Mouse (Mus musculus): ENCODE data around the gene Npnt.

The Npnt gene

GRCm38 (mm10) chr3:132949791-132950528, at the start of gene Npnt:
TSS of gene Npnt (minus strand) at chr3:132950291.
- no peak for DNase-seq (ENCODE audit: low read depth, low spot score)

- no peak for DNase-seq (ENCODE audit: low read depth, low spot score)
These were observed 46.2 kb upstream of the Npnt start for GRCm38 (mm10) chr3:132996299-132996698.

GRCm38 (mm10) chr3:132995904-132996267, 45.8 kb upstream of the Npnt start:
- no peak for DNase-seq (ENCODE audit: low read depth, low spot score)

GRCm38 (mm10) chr3:132995172-132995903, 45.2 kb upstream of the Npnt start:
- DNase-seq (ENCODE audit: low read depth, low spot score) = no peak

- DNase-seq (ENCODE audit: low read depth, low spot score) = no peak
These were observed 36.1 kb upstream of the Npnt start for GRCm38 (mm10) chr3:132986188-132986587.

GRCm38 (mm10) chr3:132983845-132984485, 33.9 kb upstream of the Npnt start:
- no peak for DNase-seq (ENCODE audit: low read depth, low spot score)

GRCm38 (mm10) chr3:132981968-132982367, 31.9 kb upstream of the Npnt start:
- no peak for DNase-seq (ENCODE audit: low read depth, low spot score)

- no peak for DNase-seq (ENCODE audit: low read depth, low spot score)
These were observed 29.8 kb upstream of the Npnt start for GRCm38 (mm10) chr3:132979781-132980461.

GRCm38 (mm10) chr3:132966255-132966654, 16.2 kb upstream of the Npnt start:
- DNase-seq (ENCODE audit: low read depth, low spot score) = no peak

- no peak for DNase-seq (ENCODE audit: low read depth, low spot score)
These were observed 14.8 kb upstream of the Npnt start for GRCm38 (mm10) chr3:132964715-132965507.

- DNase-seq (ENCODE audit: low read depth, low spot score) = no peak
These were observed 12.7 kb upstream of the Npnt start for GRCm38 (mm10) chr3:132962631-132963361.

GRCm38 (mm10) chr3:132950529-132950880, 414 bp upstream of the Npnt start:
- no peak for DNase-seq (ENCODE audit: low read depth, low spot score)

GRCm38 (mm10) chr3:132949380-132949790, 706 bp downstream of the Npnt start:
- no peak for DNase-seq (ENCODE audit: low read depth, low spot score)

GRCm38 (mm10) chr3:132948298-132948795, 1.7 kb downstream of the Npnt start:
- no peak for DNase-seq (ENCODE audit: low read depth, low spot score)

GRCm38 (mm10) chr3:132946086-132946485, 4.0 kb downstream of the Npnt start:
- no peak for DNase-seq (ENCODE audit: low read depth, low spot score)

- DNase-seq (ENCODE audit: low read depth, low spot score) = no peak
These were observed 4.4 kb downstream of the Npnt start for GRCm38 (mm10) chr3:132945669-132946068.

- DNase-seq (ENCODE audit: low read depth, low spot score) = no peak
These were observed 5.5 kb downstream of the Npnt start for GRCm38 (mm10) chr3:132944609-132945008.

- DNase-seq (ENCODE audit: low read depth, low spot score) = no peak
These were observed 5.9 kb downstream of the Npnt start for GRCm38 (mm10) chr3:132944193-132944592.

GRCm38 (mm10) chr3:132942778-132943177, 7.3 kb downstream of the Npnt start:
- no peak for DNase-seq (ENCODE audit: low read depth, low spot score)
